Mouse (Mus musculus): ENCODE measurements around the gene Gab3.
"Not testable (repeated sequence)": the region's sequence is repeated elsewhere in the genome, so short reads cannot be mapped to it uniquely, and the experiment has no call there.

Gab3 gene

DNA sequence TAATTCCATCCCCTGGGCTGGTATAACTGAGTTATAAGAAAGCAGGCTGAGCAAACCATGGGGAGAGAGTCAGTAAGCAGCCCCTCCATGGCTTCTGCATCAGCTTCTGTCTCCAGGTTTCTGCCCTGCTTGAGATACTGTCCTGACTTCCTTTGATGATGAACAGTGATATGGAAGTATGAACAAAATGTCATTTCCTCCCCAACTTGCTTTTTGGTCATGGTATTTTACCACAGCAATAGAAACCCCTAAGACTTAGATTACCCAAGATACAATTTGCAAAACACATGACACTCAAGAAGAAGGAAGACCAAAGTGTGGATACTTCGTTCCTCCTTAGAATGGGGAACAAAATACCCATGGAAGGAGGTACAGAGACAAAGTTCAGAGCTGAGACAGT, 51.2 kb downstream of the Gab3 start:
- not testable (repeated sequence) for DNase-seq

DNA sequence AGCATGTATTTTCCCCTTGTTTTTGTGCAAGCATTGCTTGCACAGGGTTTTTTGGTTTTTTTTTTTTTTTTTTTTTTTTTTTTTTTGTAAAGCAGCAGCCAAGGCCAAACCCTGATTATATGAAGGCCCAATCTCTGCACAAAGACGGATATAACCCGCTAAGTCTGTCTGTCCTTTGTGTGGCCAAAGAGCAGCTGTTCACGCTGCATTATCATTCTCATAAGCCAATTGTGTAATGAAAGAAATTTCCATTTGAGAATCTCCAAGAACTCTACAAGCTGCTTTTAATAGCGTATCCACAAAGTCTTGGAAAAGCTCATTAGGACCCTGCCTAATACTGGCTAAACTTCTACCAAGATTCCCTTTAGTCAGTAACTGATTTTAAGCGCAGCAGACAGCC, 101.5 kb downstream of the Gab3 start:
- no peak for DNase-seq

- peak; percentile 3 for DNase-seq
Observed at GRCm38 (mm10) chrX:74962899-74963298, 122.4 kb downstream of the Gab3 start.

GRCm38 (mm10) chrX:74959161-74959560, 126.1 kb downstream of the Gab3 start:
- DNase-seq = peak; percentile 16

Data from thymus, postnatal 25 days (tissue).